Mouse (Mus musculus): ENCODE results near the gene Ncan.

The Ncan gene

GRCm38 (mm10) chr8:70120667-70121066 is at the start of gene Ncan:
Ncan (minus strand) TSS chr8:70120873.
- DNase-seq, result no peak

- no peak for DNase-seq
These were observed 49.4 kb upstream of the Ncan start for GRCm38 (mm10) chr8:70170116-70170515.

GRCm38 (mm10) chr8:70166504-70167110 is 45.9 kb upstream of the Ncan start:
- peak; percentile 56 to 62 for DNase-seq

GRCm38 (mm10) chr8:70163316-70163715 is 42.6 kb upstream of the Ncan start:
- no peak for DNase-seq

GRCm38 (mm10) chr8:70160015-70160414 is 39.3 kb upstream of the Ncan start:
- peak in 1 of 2 experiments; percentile 47 for DNase-seq

- DNase-seq, result no peak
These were observed 38.5 kb upstream of the Ncan start for GRCm38 (mm10) chr8:70159211-70159610.

GRCm38 (mm10) chr8:70158069-70158853 is 37.6 kb upstream of the Ncan start:
- peak; percentile 72 to 77 for DNase-seq

GRCm38 (mm10) chr8:70157240-70157800 is 36.6 kb upstream of the Ncan start:
- no peak for DNase-seq

- DNase-seq, result peak; percentile 69 to 75
These were observed 32.0 kb upstream of the Ncan start for GRCm38 (mm10) chr8:70152537-70153257.

GRCm38 (mm10) chr8:70150158-70150557 is 29.5 kb upstream of the Ncan start:
- DNase-seq, result no peak

- DNase-seq, result no peak
These were observed 27.3 kb upstream of the Ncan start for GRCm38 (mm10) chr8:70147678-70148607.

GRCm38 (mm10) chr8:70139981-70140380 is 19.3 kb upstream of the Ncan start:
- no peak for DNase-seq

GRCm38 (mm10) chr8:70139026-70139857 is 18.6 kb upstream of the Ncan start, which contains the start of the genes Rfxank, Borcs8 and Mef2b:
Rfxank (minus strand) TSS chr8:70139154.
Borcs8 (plus strand) TSS chr8:70139499.
Mef2b (plus strand) TSS chr8:70139711.
- peak; percentile 99 for DNase-seq

- no peak for DNase-seq
These were observed 17.2 kb upstream of the Ncan start for GRCm38 (mm10) chr8:70137890-70138289.

- DNase-seq, result no peak
These were observed 15.9 kb upstream of the Ncan start for GRCm38 (mm10) chr8:70136591-70136990.

GRCm38 (mm10) chr8:70134931-70135330 is 14.3 kb upstream of the Ncan start:
- no peak for DNase-seq

GRCm38 (mm10) chr8:70134086-70134485 is 13.4 kb upstream of the Ncan start:
- no peak for DNase-seq

- DNase-seq, result peak; percentile 61 to 74
These were observed 10.7 kb upstream of the Ncan start, which contains the start of gene Nr2c2ap for GRCm38 (mm10) chr8:70131166-70131883. Nr2c2ap (plus strand) TSS chr8:70131333.

GRCm38 (mm10) chr8:70130066-70130465 is 9.4 kb upstream of the Ncan start:
- no peak for DNase-seq

GRCm38 (mm10) chr8:70129309-70129952 is 8.8 kb upstream of the Ncan start:
- no peak for DNase-seq
